Mouse (Mus musculus) ES-Bruce4 (cell line): ENCODE data around the gene Kremen2.

ENCODE experiments used
- CTCF ChIP-seq: IDR thresholded peaks from one replicate; pipeline ENCODE4 v1.8.1; 2011; ENCODE audit warnings: low read depth, low read length
- EP300 ChIP-seq: IDR thresholded peaks from 2 replicates; pipeline ENCODE4 v1.6.1; 2011; ENCODE audit warnings: low read depth, low read length; ENCODE audit not compliant: insufficient read depth
- POLR2A ChIP-seq: IDR thresholded peaks from one replicate; pipeline ENCODE4 v1.8.1; 2011; ENCODE audit warnings: low read length; ENCODE audit not compliant: insufficient read depth

DNA sequence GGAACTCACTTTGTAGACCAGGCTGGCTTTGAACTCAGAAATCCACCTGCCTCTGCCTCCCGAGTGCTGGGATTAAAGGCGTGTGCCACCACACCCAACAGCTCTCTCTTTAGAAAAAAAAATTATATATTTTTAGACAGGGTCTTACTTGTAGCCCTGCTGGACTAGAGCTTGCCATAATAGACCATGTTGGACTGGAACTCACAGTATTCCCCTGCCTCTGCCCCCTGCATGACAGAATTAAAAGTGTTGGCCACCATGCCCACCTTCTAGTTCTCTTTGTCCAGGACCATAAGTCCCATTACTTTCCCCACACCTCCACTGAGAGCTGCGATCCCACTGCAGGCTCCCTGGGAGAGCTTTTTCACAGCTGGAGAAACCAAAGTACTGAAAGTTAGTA, 1.8 kb upstream of the Kremen2 start:
- no peak for TF ChIP-seq EP300
- no peak for TF ChIP-seq CTCF
- TF ChIP-seq POLR2A, result no peak
